Mouse (Mus musculus): Measurements from ENCODE around the gene Cypt4.

GRCm38 (mm10) chr9:24624896-24625295, at the start of gene Cypt4:
- no peak for TF ChIP-seq CTCF (IDR thresholded peaks at IDR 0.05; ENCODE audit: borderline replicate concordance, insufficient read depth, low read depth, low read length)
- TF ChIP-seq POLR2A (IDR thresholded peaks at IDR 0.05; ENCODE audit: borderline replicate concordance, insufficient read depth, low read length): no peak
